Mouse (Mus musculus): ENCODE measurements around the gene Gm20716. TPM values are rescaled to one million over a fixed set of nuclear protein-coding genes. Genes with fewer than 3 reads are reported as not detected.

Gene Gm20716
- polyA plus RNA-seq, 1 experiment from 2014 or later = 23.1 TPM

GRCm38 (mm10) chr2:168245571-168245970 lies 15.4 kb upstream of the Gm20716 start:
- TF ChIP-seq CTCF (IDR thresholded peaks at IDR 0.05; ENCODE audit: low read depth) = no peak

DNA sequence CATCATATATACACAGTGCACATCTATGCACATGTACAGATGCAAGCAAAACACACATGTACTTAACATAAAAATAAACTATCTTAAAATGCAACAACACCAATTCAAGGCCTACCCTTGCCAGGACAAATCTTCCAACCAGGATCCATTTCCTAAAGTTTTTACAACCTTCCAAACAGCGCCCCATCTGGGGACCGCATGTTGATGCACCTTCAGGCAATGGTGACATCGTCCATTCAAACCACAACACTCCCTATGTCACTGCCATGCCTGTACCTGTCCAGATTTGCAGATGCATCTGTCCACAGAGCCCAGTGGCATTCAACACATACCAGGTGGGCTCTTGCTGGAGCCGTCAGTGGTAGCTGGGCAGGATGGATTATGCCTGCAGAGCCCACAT lies 13.1 kb upstream of the Gm20716 start:
- Histone ChIP-seq H3K27me3 (ENCODE audit: insufficient read depth, low read length) (no peaks in the 10 kb centered on the region), H3K9me3 (ENCODE audit: low read depth, low read length) (no peaks in the 10 kb centered on the region), H3K27ac (ENCODE audit: low read depth) (no peak overlapping the region), H3K4me1 (ENCODE audit: insufficient read depth) (no peaks in the 10 kb centered on the region), H3K36me3 (ENCODE audit: insufficient read depth) (no peaks in the 10 kb centered on the region), H3K9ac (no peak overlapping the region), H3K4me2 (no peak overlapping the region), H3K4me3 (ENCODE audit: low read depth, low read length) (no peak overlapping the region)
- no peak for TF ChIP-seq CTCF (IDR thresholded peaks at IDR 0.05; ENCODE audit: low read depth)
- ATAC-seq (ENCODE audit: insufficient read depth) = no peak
- DNase-seq = no peak
- WGBS = 76% methylated on average over 4 of the region's 4 CpGs

More at GRCm38 (mm10) chr2:168245571-168245970, 15.4 kb upstream of the Gm20716 start:
- WGBS = 36% methylated on average over 8 of the region's 8 CpGs
- Histone ChIP-seq H3K4me1 (ENCODE audit: insufficient read depth) (no peaks in the 10 kb centered on the region), H3K9me3 (ENCODE audit: low read depth, low read length) (no peaks in the 10 kb centered on the region), H3K27me3 (ENCODE audit: insufficient read depth, low read length) (no peaks in the 10 kb centered on the region), H3K27ac (ENCODE audit: low read depth) (no peak overlapping the region), H3K9ac (no peak overlapping the region), H3K4me3 (ENCODE audit: low read depth, low read length) (no peak overlapping the region), H3K36me3 (ENCODE audit: insufficient read depth) (no peaks in the 10 kb centered on the region), H3K4me2 (no peak overlapping the region)
- DNase-seq = no peak
- no peak for ATAC-seq (ENCODE audit: insufficient read depth)

- Histone ChIP-seq H3K9me3 (ENCODE audit: low read depth, low read length) (no peaks in the 10 kb centered on the region), H3K27me3 (ENCODE audit: insufficient read depth, low read length) (no peaks in the 10 kb centered on the region), H3K36me3 (ENCODE audit: insufficient read depth) (no peaks in the 10 kb centered on the region), H3K27ac (ENCODE audit: low read depth) (no peak overlapping the region), H3K4me3 (ENCODE audit: low read depth, low read length) (no peak overlapping the region), H3K4me2 (no peak overlapping the region), H3K9ac (no peak overlapping the region), H3K4me1 (ENCODE audit: insufficient read depth) (no peaks in the 10 kb centered on the region)
- ATAC-seq (ENCODE audit: insufficient read depth) (peak; percentile 41; the same call in 1 of the 2 replicates), DNase-seq (peak; percentile 5)
- TF ChIP-seq CTCF (IDR thresholded peaks at IDR 0.05; ENCODE audit: low read depth) = no peak
Measured at GRCm38 (mm10) chr2:168242841-168243240, 12.7 kb upstream of the Gm20716 start.

DNA sequence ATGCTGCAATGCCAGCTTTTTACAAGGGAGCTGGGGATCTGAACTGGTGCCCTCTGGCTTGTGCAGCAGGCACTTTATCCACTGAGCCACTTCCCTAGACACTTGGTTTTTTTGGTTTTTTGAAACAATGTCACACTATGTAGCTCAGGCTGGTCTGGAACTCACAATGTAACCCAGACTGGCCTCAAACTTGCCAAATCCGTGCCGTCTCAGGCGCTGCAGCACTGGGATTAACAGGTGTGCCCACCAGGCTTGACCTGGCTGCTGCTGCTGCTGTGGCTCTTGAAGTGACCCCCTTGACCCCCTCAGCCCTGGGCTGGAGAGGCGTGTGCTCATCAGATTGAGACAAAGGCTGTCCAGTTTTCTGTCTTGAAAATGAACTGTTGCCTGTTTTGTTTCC lies 8.2 kb upstream of the Gm20716 start:
- DNase-seq (no peak), ATAC-seq (ENCODE audit: insufficient read depth) (no peak)
- no peak overlapping the region for H3K4me3 ChIP-seq (ENCODE audit: low read depth, low read length)
- H3K4me1 ChIP-seq (ENCODE audit: insufficient read depth) = no peaks in the 10 kb centered on the region
- no peak overlapping the region for H3K4me2 ChIP-seq
- no peaks in the 10 kb centered on the region for H3K9me3 ChIP-seq (ENCODE audit: low read depth, low read length)
- no peaks in the 10 kb centered on the region for H3K27me3 ChIP-seq (ENCODE audit: insufficient read depth, low read length)
- H3K9ac ChIP-seq = no peak overlapping the region
- H3K36me3 ChIP-seq (ENCODE audit: insufficient read depth) = peaks cover 10% of the 10 kb centered on the region; the same call in 1 of the 2 replicates
- H3K27ac ChIP-seq (ENCODE audit: low read depth) = no peak overlapping the region
- WGBS = 89% methylated on average over 4 of the region's 4 CpGs
- TF ChIP-seq CTCF (IDR thresholded peaks at IDR 0.05; ENCODE audit: low read depth) = no peak

DNA sequence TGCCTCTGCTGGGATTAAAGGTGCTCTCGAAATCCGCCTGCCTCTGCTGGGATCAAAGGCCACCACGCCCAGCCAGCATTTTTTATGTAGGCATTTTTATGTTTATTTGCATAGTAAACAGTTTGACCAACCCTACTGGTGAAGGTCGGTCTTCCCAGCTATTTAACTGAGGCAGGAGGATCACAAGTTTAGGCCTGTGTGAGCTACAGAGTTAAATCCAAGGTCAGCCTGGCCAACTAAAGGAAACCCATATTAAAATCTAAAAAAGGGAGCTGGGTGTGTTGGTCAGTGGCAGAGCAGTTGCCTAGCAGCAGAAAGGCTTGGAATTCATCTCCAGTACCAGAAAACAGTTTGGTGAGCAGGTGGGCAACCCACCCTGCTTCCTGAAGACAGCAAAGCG lies 3.1 kb upstream of the Gm20716 start:
- no peaks in the 10 kb centered on the region for H3K27me3 ChIP-seq (ENCODE audit: insufficient read depth, low read length)
- H3K27ac ChIP-seq (ENCODE audit: low read depth) = no peak overlapping the region
- ATAC-seq (ENCODE audit: insufficient read depth) (no peak), DNase-seq (no peak)
- no peaks in the 10 kb centered on the region for H3K9me3 ChIP-seq (ENCODE audit: low read depth, low read length)
- peaks cover 14% of the 10 kb centered on the region; the same call in 1 of the 2 replicates for H3K4me1 ChIP-seq (ENCODE audit: insufficient read depth)
- H3K4me3 ChIP-seq (ENCODE audit: low read depth, low read length) = no peak overlapping the region
- no peak overlapping the region for H3K9ac ChIP-seq
- no peak overlapping the region for H3K4me2 ChIP-seq
- peaks cover 28% of the 10 kb centered on the region; the same call in 1 of the 2 replicates for H3K36me3 ChIP-seq (ENCODE audit: insufficient read depth)
- 81% methylated on average over 5 of the region's 5 CpGs for WGBS
- TF ChIP-seq CTCF (IDR thresholded peaks at IDR 0.05; ENCODE audit: low read depth) = no peak

GRCm38 (mm10) chr2:168231471-168231829 lies 1.3 kb upstream of the Gm20716 start:
- Histone ChIP-seq H3K9ac (peak overlapping the region; percentile 92), H3K27me3 (ENCODE audit: insufficient read depth, low read length) (no peaks in the 10 kb centered on the region), H3K27ac (ENCODE audit: low read depth) (no peak overlapping the region), H3K36me3 (ENCODE audit: insufficient read depth) (peaks cover 38% of the 10 kb centered on the region), H3K4me1 (ENCODE audit: insufficient read depth) (peaks cover 14% of the 10 kb centered on the region; the same call in 1 of the 2 replicates), H3K4me3 (ENCODE audit: low read depth, low read length) (peak overlapping the region; percentile 100), H3K9me3 (ENCODE audit: low read depth, low read length) (no peaks in the 10 kb centered on the region), H3K4me2 (peak overlapping the region; percentile 99)
- WGBS = 50% methylated on average over 33 of the region's 33 CpGs
- ATAC-seq (ENCODE audit: insufficient read depth) (no peak), DNase-seq (no peak)
- no peak for TF ChIP-seq CTCF (IDR thresholded peaks at IDR 0.05; ENCODE audit: low read depth)

- H3K36me3 ChIP-seq (ENCODE audit: insufficient read depth) = peaks cover 43% of the 10 kb centered on the region
- H3K4me2 ChIP-seq = peak overlapping the region; percentile 99
- H3K9ac ChIP-seq = peak overlapping the region; percentile 92
- DNase-seq (peak; percentile 15), ATAC-seq (ENCODE audit: insufficient read depth) (peak; percentile 65)
- no peaks in the 10 kb centered on the region for H3K9me3 ChIP-seq (ENCODE audit: low read depth, low read length)
- peak overlapping the region; percentile 100 for H3K4me3 ChIP-seq (ENCODE audit: low read depth, low read length)
- no peak for TF ChIP-seq CTCF (IDR thresholded peaks at IDR 0.05; ENCODE audit: low read depth)
- H3K4me1 ChIP-seq (ENCODE audit: insufficient read depth) = peaks cover 14% of the 10 kb centered on the region; the same call in 1 of the 2 replicates
- WGBS = 1% methylated on average over 88 of the region's 105 CpGs
- no peaks in the 10 kb centered on the region for H3K27me3 ChIP-seq (ENCODE audit: insufficient read depth, low read length)
- H3K27ac ChIP-seq (ENCODE audit: low read depth) = peak overlapping the region; percentile 95
Measured at GRCm38 (mm10) chr2:168230773-168231470, 758 bp upstream of the Gm20716 start.

All from lung, embryonic 14.5 days (tissue).